Mouse (Mus musculus) adrenal gland, postnatal 10 days (tissue): ENCODE data around the gene Ippk. TPM values are rescaled to one million over a fixed set of nuclear protein-coding genes. Genes with fewer than 3 reads are reported as not detected.

Experiments used
- DNase-seq: peaks from one replicate; pipeline ENCODE4 v3.0.0; 2021; ENCODE audit warnings: mixed read lengths
- long read RNA-seq, 2 experiments: library from polyadenylated mRNA; stranded (forward); transcript quantifications; one replicate each; pipeline ENCODE4 v2.0.0; 2021
- total RNA-seq, 2 experiments: library from RNA; stranded (reverse); gene quantifications; 2 replicates each; pipeline ENCODE4 v1.2.3; 2021

The Ippk gene
- 10 to 100 TPM; 13.1 to 23.5 TPM for total RNA-seq
- long read RNA-seq, experiment 1, full-length matches to known transcripts, result 46 of 62 reads
- long read RNA-seq, experiment 1, partial matches to known transcripts, result 12 of 62 reads
- long read RNA-seq, experiment 1, other reads (novel, unspliced or antisense), result 4 of 62 reads
- long read RNA-seq, experiment 2, full-length matches to known transcripts, result 17 of 18 reads
- long read RNA-seq, experiment 2, partial matches to known transcripts, result 0 of 18 reads
- long read RNA-seq, experiment 2, other reads (novel, unspliced or antisense), result 1 of 18 reads

DNA sequence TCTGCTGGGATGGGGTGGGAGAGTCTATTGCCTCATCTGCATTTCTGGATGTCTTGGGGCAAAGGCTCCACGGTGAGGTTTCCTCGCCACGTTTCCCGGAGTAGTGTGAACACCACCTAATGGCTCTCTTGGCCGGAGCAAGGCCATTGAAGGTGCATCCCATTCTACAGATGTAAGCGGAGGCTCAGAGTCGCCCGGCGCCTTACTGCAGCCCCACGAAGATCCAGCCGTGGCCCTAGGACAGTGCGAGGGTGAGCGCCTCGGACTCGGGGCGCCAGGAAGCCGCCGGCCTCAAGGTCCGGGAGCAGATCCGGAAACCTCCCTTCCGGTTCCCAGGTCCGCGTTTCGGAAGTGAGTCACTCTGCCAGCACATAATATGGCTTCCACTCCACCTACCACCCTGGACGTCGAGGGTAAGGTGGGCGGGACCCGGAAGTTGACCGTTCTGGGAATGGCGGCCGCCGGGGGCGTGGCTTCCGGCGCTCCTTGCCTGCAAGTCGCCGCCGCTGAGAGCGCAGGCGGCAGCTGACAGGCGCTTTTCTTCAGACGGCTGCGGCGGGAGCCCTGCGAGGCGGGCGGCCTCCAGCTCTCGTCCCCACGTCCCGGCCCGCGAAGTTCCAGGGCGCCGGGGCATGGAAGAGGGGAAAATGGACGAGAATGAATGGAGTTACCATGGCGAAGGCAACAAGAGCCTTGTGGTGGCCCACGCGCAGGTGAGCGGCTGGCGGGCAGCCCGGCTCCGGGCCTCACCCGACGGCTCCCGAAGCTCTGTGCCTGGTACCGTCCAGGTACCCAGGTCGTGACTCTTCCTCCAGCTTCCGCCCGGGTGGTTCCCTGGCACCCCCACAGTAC, at the start of gene Ippk:
Gene Ippk, plus strand, starts transcription at position 496 of the 852 bp plus-strand sequence.
- peak; percentile 98 for DNase-seq

DNA sequence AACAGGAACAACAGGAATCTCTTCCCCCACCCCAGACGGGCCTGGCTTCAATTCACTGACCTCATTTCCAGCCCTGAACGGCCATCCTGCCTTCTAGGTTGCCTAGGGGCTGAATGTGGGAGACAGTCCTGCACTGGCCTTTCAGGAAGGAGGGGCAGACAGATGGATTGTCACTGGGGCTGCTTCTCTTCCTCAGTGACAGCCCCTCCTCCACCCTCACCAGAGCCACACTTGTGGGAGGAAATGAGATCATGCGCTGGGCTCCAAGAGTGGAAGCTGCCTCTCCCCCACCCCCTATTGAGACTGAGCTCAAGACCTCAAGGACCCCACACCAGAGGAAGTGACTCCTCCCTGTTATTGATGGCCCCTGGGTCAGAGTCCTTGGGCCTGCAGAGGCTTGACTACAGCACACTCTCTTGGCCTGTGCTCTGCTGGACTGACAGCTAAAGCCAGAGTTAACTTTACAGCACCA, 49.6 kb upstream of the Ippk start:
- peak; percentile 79 for DNase-seq

GRCm38 (mm10) chr13:49372370-49373060, 48.5 kb upstream of the Ippk start:
- no peak for DNase-seq

DNA sequence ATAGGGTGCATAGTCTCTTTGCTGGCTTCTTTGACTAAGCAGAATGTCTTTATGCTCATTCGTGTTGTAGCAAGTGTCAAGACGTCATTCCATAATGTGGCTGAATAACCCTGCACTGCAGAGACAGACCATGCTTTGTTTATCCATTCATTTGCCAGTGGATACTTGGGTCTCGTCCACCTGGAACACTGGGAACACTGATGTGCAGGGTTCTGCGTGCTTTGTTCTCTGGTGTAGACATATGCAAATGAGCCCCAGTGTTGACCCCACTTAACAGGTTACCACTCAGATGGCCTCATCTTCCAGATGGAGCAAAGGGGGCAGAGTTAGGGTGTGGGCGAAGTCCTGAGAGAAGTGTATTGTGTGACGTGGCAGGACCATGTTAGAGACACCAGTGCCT, 46.7 kb upstream of the Ippk start:
- DNase-seq, result no peak

- no peak for DNase-seq
These were observed 46.3 kb upstream of the Ippk start for GRCm38 (mm10) chr13:49374730-49375129.

- no peak for DNase-seq
These were observed 43.4 kb upstream of the Ippk start for GRCm38 (mm10) chr13:49377608-49378007.

DNA sequence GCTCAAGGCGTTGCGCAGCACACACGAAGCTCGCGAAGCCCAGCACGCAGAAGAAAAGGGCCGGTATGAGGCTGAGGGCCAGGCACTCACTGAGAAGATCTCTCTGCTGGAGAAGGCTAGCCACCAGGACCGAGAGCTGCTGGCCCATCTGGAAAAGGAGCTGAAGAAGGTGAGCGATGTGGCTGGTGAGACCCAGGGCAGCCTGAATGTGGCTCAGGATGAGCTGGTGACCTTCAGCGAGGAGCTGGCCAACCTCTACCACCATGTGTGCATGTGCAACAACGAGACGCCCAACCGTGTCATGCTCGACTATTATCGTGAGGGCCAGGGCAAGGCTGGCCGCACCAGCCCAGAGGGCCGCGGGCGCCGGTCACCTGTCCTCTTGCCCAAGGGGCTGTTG, 41.7 kb upstream of the Ippk start:
- DNase-seq, result no peak

GRCm38 (mm10) chr13:49381230-49381629, 39.8 kb upstream of the Ippk start:
- DNase-seq, result peak; percentile 94

DNA sequence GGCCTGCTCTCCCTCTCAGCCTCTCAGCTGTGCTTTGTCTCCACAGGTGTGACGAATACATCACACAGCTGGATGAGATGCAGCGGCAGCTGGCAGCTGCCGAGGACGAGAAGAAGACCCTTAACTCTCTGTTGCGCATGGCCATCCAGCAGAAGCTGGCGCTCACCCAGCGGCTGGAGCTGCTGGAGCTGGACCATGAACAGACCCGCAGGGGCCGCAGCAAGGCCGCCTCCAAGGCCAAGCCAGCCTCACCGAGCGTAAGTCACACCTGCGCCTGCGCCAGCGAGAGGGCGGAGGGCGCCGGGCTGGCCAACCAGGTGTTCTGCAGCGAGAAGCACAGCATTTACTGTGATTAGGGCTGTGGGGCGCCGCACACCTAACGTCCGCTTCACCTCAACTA, 38.1 kb upstream of the Ippk start:
- no peak for DNase-seq

DNA sequence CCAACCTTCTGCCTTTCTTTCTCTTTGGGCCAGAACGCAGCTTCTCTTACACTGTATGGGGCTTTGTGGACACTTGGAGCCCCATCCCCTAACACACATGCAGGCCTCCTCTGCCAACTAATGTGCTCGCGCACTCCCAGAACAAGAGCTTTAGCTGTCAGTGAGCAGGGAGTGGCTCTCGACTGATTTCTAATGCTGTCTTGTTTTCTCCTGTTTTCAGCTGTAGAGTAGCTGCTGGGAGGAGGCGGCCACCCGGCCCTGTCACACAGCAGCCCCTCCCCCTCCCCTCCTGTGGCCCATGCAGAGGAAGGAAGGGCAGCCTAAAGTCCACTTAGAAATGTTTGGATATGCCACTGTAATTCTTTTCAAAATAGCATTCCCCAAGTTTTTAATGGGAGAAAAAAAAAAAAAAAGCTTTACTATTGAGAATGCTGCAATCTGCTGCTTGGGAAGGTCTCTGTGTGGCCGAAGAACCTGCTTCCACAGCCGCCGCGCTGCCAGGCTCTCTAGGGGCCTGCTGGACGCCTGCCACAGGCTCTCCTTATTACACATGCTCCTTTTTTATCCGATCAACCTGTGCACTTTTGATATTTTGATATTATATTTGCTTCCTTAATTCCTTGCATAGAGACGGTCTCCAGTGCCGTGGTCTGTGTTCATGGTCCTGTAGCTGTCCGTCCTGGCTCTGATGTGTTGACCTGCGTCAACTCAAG, 36.1 kb upstream of the Ippk start:
- DNase-seq, result peak; percentile 54

GRCm38 (mm10) chr13:49391374-49391773, 29.7 kb upstream of the Ippk start:
- peak; percentile 48 for DNase-seq

GRCm38 (mm10) chr13:49393579-49393978, 27.5 kb upstream of the Ippk start:
- no peak for DNase-seq

- DNase-seq, result no peak
These were observed 26.1 kb upstream of the Ippk start for GRCm38 (mm10) chr13:49394886-49395447.

- no peak for DNase-seq
These were observed 24.3 kb upstream of the Ippk start for GRCm38 (mm10) chr13:49396798-49397197.

DNA sequence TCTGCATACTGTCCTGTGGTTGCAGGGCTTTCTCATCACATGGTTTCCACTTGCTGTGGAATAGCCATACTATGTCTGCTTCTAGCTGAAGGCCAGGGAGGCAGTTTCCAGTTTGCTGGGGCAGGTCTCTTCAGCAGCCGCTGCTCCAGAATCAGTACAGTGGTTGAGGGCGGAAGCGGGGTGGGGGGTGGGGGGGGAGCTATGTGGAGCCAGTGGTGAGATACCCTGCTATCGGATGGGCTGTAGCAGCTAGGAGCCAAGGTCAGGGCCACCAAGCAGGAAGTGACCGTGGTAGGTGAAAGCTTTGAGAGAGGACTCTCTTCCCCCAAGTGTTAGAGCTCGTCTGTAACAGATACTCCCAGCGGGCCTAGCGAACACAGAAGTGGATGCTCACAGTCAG, 22.9 kb upstream of the Ippk start:
- DNase-seq, result no peak

DNA sequence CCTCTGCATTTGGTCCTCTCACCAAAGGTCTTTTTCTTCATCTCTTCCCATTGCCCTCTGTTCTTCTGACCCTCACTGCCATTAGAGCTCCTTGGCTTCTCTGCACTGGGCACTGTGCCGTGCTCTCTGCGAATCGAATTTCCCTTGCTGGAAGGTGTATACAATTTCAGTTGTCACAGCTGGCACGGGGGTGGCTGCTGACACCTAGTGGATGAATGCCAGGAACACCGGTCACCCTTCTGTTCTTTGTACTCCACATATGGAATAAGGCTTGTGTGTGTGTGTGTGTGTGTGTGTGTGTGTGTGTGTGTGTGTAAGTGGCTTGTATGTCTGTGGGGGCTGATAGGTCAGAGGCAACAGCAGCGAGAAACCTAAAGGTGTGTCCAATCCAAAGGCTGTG, 20.9 kb upstream of the Ippk start:
- DNase-seq, result peak; percentile 34

- DNase-seq, result no peak
These were observed 18.4 kb upstream of the Ippk start for GRCm38 (mm10) chr13:49402628-49403027.

DNA sequence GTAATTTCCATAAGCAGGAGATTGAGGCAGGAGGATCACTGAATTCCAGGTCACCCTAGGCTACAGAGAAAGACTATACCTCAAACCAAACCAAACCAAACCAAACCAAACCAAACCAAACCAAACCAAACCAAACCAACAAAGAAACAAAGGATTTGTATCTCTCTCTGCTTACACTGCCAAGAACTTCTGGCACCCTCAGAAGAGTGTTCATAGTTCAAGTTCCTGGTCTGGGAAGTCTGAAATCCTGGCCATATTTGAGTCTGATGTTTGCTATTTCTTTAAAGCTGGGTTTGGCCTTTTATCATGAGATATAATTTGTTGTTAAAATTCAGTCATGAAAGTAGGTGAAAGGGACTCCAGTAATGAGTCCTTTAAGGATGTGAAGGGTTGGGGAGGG, 13.3 kb upstream of the Ippk start:
- no peak for DNase-seq

- no peak for DNase-seq
These were observed 513 bp downstream of the Ippk start for GRCm38 (mm10) chr13:49421606-49421917.

GRCm38 (mm10) chr13:49421959-49422358, 910 bp downstream of the Ippk start:
- no peak for DNase-seq

DNA sequence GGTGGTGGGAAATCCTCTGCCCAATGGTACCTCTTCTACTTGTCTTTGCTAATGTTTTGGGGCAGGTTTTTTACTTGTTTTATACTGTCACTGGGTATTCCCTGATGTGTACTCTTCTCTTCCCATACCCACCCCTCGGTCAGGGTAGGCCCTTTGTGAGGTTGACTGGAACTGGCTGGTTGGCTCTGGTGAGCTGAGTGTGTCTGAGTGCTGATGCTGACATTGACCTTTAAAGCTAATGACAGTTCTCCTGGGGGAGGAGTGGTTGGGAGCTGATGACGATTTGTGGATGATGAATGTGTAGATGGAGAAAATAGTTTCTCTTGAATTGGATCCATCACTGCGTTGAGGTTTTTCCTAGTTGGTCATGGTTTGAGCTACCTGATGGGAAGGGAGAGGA, 5.7 kb downstream of the Ippk start:
- peak; percentile 57 for DNase-seq

- no peak for DNase-seq
These were observed 7.1 kb downstream of the Ippk start for GRCm38 (mm10) chr13:49428042-49428675.
